Mouse (Mus musculus) gastrocnemius, adult 18-20 months (tissue): ENCODE measurements around the gene Nxpe5. TPM values are rescaled to one million over a fixed set of nuclear protein-coding genes. Genes with fewer than 3 reads are reported as not detected.

Source experiments
- DNase-seq: peaks from one replicate; pipeline ENCODE4 v3.0.0; 2021; ENCODE audit warnings: low spot score
- total RNA-seq, 2 experiments: library from RNA; stranded (reverse); gene quantifications; 2 replicates each; pipeline ENCODE4 v1.2.3; 2021

The Nxpe5 gene
- total RNA-seq, 2 experiments from 2014 or later, result 0.09 to 0.31 TPM

- DNase-seq, result no peak
These were observed 27.4 kb downstream of the Nxpe5 start for GRCm38 (mm10) chr5:138253061-138253460.

- DNase-seq, result peak; percentile 97
These were observed 29.8 kb downstream of the Nxpe5 start, which contains the start of gene Lamtor4 for GRCm38 (mm10) chr5:138255353-138256093. TSS of gene Lamtor4 (plus strand) at chr5:138255482.

- no peak for DNase-seq
These were observed 30.4 kb downstream of the Nxpe5 start for GRCm38 (mm10) chr5:138256094-138256467.

GRCm38 (mm10) chr5:138256966-138257584 is 31.4 kb downstream of the Nxpe5 start:
- DNase-seq, result no peak

- DNase-seq, result no peak
These were observed 31.9 kb downstream of the Nxpe5 start for GRCm38 (mm10) chr5:138257585-138257978.

- DNase-seq, result no peak
These were observed 32.4 kb downstream of the Nxpe5 start for GRCm38 (mm10) chr5:138258078-138258477.

- no peak for DNase-seq
These were observed 32.8 kb downstream of the Nxpe5 start for GRCm38 (mm10) chr5:138258542-138258941.

GRCm38 (mm10) chr5:138258993-138259392 is 33.3 kb downstream of the Nxpe5 start:
- DNase-seq, result no peak

GRCm38 (mm10) chr5:138260051-138260450 is 34.4 kb downstream of the Nxpe5 start:
- DNase-seq, result no peak

GRCm38 (mm10) chr5:138260834-138261233 is 35.1 kb downstream of the Nxpe5 start:
- DNase-seq, result no peak

GRCm38 (mm10) chr5:138262001-138262400 is 36.3 kb downstream of the Nxpe5 start:
- DNase-seq, result no peak

- no peak for DNase-seq
These were observed 37.0 kb downstream of the Nxpe5 start for GRCm38 (mm10) chr5:138262582-138263240.

- peak; percentile 90 for DNase-seq
These were observed 37.8 kb downstream of the Nxpe5 start, which contains the start of gene BC037034 for GRCm38 (mm10) chr5:138263260-138264206. TSS of gene BC037034 (minus strand) at chr5:138264033.

- no peak for DNase-seq
These were observed 38.5 kb downstream of the Nxpe5 start for GRCm38 (mm10) chr5:138264207-138264578.

- DNase-seq, result no peak
These were observed 40.0 kb downstream of the Nxpe5 start for GRCm38 (mm10) chr5:138265712-138266111.

- no peak for DNase-seq
These were observed 41.4 kb downstream of the Nxpe5 start for GRCm38 (mm10) chr5:138267114-138267513.

- DNase-seq, result no peak
These were observed 43.3 kb downstream of the Nxpe5 start for GRCm38 (mm10) chr5:138268980-138269379.

- DNase-seq, result no peak
These were observed 45.5 kb downstream of the Nxpe5 start for GRCm38 (mm10) chr5:138271232-138271631.

GRCm38 (mm10) chr5:138272409-138272923 is 46.8 kb downstream of the Nxpe5 start, which contains the start of gene Gal3st4:
TSS of gene Gal3st4 (minus strand) at chr5:138272840.
- DNase-seq, result peak; percentile 46

- DNase-seq, result no peak
These were observed 48.5 kb downstream of the Nxpe5 start for GRCm38 (mm10) chr5:138274186-138274585.
